Mouse (Mus musculus) cerebellum, adult 9-11 months (tissue): Measurements from ENCODE around the gene Tagap.

Experiments used
- DNase-seq: peaks from one replicate; pipeline ENCODE4 v3.0.0; 2022

Gene Tagap

DNA sequence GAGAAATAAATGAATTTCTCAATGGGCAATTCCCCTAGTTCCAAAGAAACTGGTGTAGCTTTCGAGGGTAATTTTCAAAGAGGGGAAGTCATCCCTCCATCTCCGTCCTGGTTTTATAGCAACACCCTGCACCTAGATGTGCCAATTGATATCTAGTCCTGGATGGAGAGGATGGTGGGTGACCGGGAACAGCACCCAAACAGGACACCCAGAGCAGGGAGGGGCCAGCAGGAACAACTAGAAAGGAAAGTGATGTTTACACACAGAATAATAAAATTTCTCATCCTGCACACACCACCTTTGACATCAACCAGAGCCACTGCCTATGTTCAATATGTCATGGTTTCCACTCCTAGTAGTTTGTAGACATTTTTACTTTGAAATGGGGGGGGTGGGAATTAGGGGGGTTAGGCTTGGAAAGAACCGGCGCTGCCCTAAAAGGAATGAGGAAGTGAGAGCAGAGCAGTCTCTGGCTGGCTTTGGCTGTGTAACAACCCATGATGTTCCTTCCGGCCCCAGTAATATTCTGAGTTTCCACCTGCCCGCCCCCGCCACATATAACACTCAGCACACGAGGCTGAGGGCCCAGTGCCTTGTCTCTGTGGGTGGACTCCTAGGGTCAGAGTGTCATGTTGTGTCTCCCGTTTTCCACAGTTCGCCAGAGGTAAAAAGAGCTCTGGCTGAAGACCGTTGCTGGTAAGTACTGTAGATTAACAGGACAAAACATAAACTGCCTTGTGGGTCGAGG is at the start of gene Tagap:
TSS of gene Tagap (plus strand) at position 588 of the 748 bp plus-strand sequence.
- DNase-seq, result no peak

- no peak for DNase-seq
Observed at GRCm38 (mm10) chr17:7876541-7876940, 49.3 kb upstream of the Tagap start.

GRCm38 (mm10) chr17:7877191-7877764 is 48.5 kb upstream of the Tagap start:
- DNase-seq, result no peak

- DNase-seq, result no peak
Observed at GRCm38 (mm10) chr17:7877878-7878277, 47.9 kb upstream of the Tagap start.

DNA sequence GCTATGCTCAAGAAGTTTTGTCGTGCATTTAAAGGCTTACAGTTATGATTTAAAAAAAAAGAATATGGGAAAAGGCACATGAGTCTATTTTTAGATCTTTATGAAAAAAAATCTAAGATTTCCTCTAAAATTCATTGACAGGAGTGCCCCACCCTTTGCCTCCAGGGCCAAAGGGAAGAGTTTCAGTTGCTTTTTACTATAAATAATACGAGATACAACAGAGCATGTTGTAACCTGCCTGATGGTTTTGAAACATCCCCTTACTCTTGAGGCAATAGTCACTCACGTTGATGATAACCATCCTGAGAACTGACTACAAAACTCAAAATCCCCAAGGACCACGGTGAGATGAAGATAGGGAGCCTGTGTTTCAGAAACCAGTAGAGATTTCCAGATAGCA is 46.3 kb upstream of the Tagap start:
- no peak for DNase-seq

DNA sequence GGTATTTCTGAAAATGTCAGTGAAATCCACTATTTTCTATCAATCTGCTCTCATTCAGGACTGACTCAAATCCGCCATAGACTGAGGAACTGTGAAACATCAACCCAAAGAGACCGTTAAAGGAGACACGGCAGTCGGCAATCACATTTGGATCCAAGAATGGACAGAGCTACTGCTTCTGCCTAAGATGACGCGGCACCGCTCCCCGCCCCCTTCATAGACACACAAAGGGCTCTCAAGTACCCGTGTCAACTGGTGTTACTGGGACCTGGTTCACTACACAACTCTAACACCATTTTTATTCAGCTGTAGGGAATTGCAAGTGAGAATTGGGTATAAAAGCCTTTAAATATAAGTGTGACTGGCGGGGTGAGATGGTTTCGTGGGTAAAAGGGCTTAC is 42.7 kb upstream of the Tagap start:
- no peak for DNase-seq

DNA sequence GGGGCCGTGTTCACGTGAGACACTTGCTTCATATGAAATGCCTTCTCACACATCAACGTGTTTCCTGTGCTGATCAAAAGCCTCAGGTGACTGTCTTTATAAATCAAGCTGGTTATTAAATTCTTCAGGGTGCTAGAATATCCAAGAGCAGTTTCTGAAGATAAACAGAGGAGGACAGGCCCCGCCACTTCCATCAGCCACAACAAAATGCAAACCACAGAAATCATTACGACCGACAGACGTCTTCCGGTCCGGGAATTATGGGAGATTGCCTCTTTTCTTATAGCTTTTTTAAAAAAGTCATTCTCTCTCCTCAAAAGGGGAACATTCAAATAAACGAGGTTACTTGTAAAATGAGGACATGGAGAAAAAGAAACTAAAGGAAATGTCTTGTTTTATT is 41.2 kb upstream of the Tagap start:
- DNase-seq, result no peak

DNA sequence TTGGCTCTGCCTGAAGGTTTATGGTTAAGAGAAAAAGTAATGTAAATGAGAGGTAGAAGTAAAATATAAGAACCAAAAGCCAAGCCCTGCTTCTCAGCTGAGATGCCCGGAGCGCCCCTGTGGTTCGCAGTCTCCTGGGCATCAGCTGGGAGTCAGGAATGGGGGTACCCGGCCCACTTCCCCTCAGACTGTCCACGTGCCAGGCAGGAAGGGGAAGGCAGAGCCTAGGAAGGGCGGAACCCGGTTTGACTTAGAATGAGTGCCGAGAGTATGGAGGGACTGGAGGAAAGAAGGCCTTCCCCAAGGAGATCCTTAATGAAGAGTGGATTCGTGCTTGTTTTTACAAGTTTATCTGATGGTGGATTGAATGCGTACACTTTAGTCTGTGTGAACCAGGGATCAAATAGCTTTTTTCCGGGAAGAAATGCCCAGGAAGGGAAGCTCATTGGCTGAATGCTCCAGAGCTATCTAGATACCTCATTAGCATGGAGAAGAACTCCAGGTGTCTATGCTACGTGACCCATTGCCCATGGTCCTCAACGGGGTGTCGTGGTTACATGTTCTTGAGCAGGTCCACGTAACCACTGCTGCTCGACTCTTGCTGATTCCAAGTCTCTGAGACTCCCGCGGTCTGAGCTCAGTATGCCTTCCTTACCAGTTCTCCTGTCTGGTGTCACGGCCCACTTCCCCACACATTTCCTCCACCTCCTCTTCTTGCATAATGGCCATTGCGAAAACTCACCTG is 38.6 kb upstream of the Tagap start:
- no peak for DNase-seq

- no peak for DNase-seq
Observed at GRCm38 (mm10) chr17:7888291-7888690, 37.5 kb upstream of the Tagap start.

DNA sequence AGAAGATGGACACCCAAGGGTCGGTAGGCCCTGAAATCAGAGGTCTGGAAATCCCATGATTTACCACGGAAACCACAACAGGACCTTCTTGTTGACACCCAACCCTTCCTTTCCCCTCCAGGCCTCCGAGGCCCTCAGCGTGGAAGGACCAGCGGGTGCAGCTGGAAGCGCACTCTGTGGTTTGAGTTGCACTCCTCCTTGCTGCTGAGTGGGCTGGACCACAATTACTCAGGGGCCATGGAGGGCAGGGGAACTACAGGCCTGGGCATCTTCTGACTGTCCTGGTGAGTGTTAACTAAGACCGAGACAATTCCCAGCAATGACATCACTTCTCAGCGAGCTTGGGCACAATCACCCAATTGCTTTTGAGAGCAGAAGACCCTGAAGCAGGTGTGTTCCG is 36.8 kb upstream of the Tagap start:
- no peak for DNase-seq

DNA sequence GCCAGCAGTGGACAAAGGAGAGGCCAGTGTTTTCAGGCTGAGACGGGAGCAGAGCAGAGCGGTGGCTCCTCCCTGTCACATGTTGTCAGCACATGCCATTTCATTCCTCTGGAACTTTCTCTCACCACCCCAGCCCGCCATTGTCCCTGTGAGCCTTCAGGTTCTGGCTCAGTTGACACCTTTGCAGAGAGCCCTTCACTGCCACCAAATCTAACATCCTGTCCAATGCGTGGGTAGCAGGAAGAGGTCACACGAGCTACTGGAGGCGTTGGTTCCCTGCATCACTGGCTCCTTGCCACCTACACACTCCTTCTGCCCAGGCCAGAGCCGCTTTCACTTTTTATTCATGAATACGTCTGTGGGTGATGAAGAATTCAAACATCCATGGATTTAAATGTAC is 33.1 kb upstream of the Tagap start:
- no peak for DNase-seq

- no peak for DNase-seq
Observed at GRCm38 (mm10) chr17:7894094-7894493, 31.7 kb upstream of the Tagap start.

- no peak for DNase-seq
Observed at GRCm38 (mm10) chr17:7896047-7896635, 29.7 kb upstream of the Tagap start.

- no peak for DNase-seq
Observed at GRCm38 (mm10) chr17:7897120-7897519, 28.7 kb upstream of the Tagap start.

GRCm38 (mm10) chr17:7897756-7898155 is 28.0 kb upstream of the Tagap start:
- no peak for DNase-seq

GRCm38 (mm10) chr17:7899233-7899632 is 26.6 kb upstream of the Tagap start:
- no peak for DNase-seq

DNA sequence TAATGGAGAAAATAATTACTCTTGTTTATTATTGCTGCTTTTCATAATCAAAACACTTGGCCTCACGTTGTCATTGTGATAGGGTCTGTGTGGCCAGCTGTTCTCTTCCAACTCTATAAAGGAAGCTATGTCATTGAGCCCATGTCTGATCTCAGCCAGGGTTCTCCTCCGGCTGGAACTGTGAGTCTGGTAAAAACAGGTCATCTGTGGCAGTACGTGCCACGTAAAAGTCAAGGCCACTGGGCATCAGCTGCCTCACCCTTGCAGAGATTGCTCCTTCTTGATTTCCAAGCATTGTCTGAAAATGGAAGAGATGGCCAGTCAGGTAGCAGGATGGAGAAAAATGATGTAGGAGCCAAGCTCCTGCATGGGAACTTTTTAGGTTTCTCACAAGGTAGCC is 25.8 kb upstream of the Tagap start:
- no peak for DNase-seq

DNA sequence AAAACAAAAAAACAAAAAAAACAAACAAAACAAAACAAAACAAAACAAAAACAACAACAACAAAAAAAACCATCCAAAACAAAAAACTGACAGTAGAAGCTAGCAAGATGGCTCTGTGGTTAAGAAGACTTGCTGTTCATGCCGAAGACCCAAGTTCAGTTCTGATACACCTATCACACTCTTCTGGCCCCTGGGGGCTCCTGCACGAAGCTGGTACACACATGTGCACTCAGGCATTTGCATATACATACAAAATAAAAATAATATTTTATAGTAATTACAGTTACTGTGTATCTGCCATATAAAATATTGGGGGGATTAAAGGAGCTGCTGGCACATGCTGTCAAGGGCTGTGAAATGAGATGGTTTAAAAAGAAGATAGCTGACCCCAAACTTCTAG is 24.3 kb upstream of the Tagap start:
- DNase-seq, result no peak

DNA sequence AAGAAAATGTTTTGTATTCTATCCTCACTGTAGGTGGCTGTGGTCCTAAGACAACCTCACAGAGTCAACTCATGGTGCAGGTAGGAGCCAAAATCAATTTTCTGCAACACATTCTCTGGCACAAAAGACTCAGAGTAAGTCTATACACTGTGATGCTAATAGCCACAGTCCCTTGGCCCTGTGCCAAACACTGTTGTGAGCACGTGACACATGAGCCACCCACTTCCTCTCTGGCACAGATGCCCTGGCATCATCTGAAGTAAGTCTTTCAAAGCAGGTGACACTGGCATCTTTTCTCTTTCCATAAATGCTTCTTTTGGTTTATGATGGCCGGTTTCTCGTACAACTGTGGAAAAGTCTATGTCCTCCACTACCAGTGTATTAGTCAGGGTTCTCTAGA is 23.4 kb upstream of the Tagap start:
- DNase-seq, result no peak

DNA sequence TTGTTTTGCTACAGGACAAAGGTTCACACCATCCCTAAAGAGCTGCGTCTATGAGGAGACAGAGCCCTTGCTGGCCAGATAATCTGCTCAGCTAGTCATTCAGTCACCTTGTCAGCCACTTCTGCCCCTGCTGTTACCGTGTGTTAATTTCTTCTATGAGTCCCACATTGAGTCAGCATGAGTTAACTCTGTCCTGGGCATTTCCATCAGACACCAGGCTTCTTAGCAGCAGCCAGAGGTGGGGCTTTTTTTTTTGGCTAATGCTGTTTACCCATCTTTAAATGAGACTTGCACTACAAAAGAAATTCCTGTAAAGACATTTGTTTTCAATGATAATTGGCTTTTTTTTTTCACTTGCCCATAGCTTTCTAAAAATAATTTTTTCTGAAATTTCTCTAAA is 20.8 kb upstream of the Tagap start:
- no peak for DNase-seq

DNA sequence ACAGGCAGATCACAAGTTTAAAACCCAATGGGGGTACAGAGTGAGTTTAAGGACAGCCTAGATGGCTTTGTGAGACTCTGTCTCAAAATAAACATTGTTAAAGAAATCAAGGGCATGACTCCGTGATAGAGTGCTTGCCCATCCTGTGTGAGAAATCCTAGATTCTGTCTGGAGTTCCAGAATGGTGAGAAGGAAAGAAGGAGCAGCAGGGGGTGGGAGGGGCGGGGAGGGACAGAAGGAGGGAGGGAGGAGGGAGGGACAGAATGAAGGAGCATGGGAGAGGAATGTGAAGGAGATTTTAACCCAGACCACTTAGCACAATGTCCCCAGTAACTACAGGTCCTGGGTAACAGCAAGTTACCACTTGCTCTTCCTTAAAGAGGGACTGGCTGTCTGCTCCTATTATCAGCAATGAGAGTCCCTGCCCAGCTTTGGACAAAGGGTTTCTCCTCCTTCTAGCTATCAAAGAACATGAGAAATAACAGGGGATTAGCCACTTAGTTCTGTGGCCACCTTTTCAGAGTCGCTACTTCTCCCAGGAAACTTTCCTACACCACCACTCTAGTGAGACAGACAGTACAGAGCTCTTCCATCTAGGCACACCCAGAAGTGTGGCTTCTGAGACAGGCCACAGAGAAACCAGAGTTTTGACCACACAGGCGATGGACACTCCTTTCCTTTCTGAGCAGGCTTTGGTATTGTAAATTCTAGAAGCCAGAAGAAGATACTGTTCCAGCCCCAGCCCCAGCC is 19.7 kb upstream of the Tagap start:
- no peak for DNase-seq

GRCm38 (mm10) chr17:7914596-7915227 is 11.1 kb upstream of the Tagap start:
- no peak for DNase-seq

DNA sequence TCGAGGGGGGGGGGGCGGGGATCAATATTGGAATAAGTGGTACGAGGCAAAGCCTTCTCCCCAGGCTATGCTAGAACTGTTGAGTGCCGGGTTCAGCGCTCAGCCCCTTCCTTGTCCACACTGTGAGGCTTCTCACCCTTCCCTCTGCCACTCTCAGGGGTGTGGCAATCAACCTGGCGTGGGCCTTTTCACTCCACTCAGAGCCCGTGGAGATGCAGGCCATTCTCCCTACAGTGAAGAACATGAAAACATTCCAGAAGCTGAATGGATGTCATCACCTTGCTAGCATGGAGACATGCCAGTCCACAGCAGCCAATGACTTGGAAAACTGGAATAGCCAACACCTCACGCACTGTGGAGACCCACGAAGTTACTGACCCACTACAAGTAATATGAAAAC is 10.0 kb upstream of the Tagap start:
- DNase-seq, result no peak
